Mouse (Mus musculus) mesoderm, embryonic 11.5 days (tissue): Measurements from ENCODE around the gene Map3k10.

Experiments used
- DNase-seq: peaks from one replicate; pipeline ENCODE4 v3.0.0-alpha.2; 2012; ENCODE audit warnings: low read depth, low spot score

Gene Map3k10

GRCm38 (mm10) chr7:27674522-27675221 lies at the start of gene Map3k10:
Gene Map3k10 (minus strand): TSS chr7:27674598.
- peak; percentile 94 for DNase-seq

- no peak for DNase-seq
These were observed 47.6 kb upstream of the Map3k10 start for GRCm38 (mm10) chr7:27721951-27722350.

GRCm38 (mm10) chr7:27710402-27710801 lies 36.0 kb upstream of the Map3k10 start:
- no peak for DNase-seq

GRCm38 (mm10) chr7:27696711-27697110 lies 22.3 kb upstream of the Map3k10 start:
- no peak for DNase-seq

- peak; percentile 51 for DNase-seq
These were observed 16.7 kb upstream of the Map3k10 start for GRCm38 (mm10) chr7:27691076-27691475.

DNA sequence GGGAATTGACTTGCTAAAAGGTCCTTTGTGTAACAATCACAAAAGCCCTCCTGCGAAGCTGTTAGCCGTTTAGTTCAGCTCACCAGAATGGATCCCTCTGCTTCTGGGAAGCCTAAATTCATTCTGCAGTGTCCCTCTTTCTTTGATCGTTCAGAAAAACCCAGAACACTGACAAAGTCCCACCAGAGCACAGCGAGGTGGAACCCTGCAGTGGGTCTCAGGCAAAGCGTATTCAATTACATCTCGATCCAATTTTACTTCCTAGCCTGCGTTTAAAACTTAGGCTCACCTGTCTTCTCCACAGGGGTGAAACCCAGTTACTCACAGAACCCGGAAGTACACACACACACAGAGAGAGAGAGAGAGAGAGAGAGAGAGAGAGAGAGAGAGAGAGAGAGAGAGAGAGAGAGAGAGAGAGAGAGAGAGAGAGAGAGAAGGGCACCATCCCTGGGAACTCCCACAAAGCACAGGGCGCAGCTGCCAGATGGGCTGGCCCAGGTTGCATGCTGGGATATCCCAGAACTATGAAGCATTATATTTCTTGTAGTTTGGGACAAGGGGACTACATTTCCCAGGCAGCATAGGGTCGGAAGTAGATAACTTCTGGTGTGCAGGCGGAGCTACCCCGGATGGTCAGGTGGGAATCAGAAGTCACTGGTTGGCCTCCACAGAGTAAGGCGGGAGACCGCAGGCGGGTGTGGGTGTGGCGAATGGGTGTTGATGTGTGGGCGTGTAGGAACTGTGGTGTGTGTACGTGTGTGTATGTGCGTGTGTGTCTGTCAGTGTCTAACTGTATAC lies 14.6 kb upstream of the Map3k10 start, which contains the start of gene Zfp607b:
Zfp607b (plus strand) TSS at position 526 of the 798 bp plus-strand sequence.
- DNase-seq: peak; percentile 96

- DNase-seq: no peak
These were observed 13.9 kb upstream of the Map3k10 start for GRCm38 (mm10) chr7:27688246-27688788.

DNA sequence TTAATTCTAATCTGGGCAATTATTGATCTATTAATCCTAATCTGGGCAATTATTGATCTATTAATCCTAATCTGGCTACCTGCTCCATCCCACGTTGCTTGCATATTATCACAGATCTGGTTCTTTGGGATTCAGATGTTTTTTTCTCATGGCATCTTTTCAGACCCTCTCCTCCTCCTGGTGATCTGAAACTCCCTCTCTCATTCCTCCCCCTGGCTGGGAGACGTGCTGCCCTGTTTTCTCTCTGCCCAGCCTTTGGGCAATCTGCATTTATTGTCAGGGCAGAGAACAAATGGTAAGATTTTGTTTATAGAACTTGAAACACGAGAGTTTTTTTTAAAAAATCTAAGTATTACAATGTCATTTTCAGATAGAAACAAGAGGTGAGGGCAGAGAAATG lies 13.4 kb upstream of the Map3k10 start:
- DNase-seq: no peak

DNA sequence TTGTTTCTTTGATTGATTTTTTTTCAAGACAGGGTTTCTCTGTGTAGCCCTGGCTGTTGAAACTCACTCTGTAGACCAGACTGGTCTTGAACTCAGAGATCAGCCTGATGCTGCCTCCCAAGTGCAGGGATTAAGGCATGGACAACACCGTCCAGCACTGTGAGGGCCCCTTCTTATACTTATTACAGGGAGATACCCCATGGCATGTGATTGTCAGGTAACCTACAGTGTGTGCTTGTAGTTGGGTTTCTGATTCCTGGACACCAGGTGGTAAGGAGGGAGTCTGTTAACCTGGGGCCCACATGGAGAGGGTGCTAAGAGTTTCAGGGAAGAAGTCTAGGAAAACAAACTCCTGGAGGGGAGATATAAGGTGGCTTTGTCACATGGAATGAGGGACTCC lies 12.6 kb upstream of the Map3k10 start:
- DNase-seq: no peak

DNA sequence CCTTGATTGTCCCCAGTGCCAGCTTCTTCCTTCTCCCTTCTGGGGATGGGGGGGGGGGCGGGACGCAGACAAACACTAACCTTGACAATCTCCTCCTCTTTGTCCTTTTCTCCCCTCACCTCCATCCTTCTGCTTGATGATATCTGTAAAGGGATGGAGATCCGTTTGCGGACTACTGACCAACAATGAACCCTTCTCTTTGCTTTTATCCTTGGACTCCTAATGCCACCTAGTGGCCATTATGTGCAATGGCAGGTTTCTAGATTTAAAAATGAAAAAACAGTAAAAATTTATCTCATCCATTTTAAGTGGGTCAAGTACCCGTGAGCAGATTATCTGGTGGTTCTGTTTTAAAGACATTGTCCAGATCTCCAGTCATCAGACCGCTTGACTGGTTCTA lies 11.3 kb upstream of the Map3k10 start:
- DNase-seq: peak; percentile 60

GRCm38 (mm10) chr7:27685220-27685619 lies 10.8 kb upstream of the Map3k10 start:
- no peak for DNase-seq

DNA sequence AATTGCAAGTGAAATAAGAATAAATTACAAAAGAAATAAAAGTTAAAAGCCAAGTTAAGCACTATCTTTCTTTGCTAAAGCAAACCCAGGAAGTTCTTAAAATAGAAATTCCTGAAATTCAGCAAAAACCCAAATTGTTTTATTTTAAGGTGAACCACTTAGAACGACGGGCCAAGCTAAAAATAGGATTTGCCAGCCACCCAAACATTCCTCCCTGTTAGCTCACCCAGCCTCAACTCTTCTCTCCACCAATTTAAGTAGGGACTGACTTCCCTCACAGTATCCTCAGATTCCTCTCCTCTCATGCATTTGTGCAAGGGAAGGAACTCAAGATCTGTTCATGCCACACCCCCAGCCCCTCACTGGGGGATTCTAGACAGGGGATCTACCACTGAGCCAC lies 8.8 kb upstream of the Map3k10 start:
- no peak for DNase-seq

- DNase-seq: no peak
These were observed 819 bp upstream of the Map3k10 start for GRCm38 (mm10) chr7:27675222-27675612.

- DNase-seq: no peak
These were observed 240 bp downstream of the Map3k10 start for GRCm38 (mm10) chr7:27674195-27674521.

- no peak for DNase-seq
These were observed 745 bp downstream of the Map3k10 start for GRCm38 (mm10) chr7:27673575-27674131.

- DNase-seq: no peak
These were observed 1.3 kb downstream of the Map3k10 start for GRCm38 (mm10) chr7:27673064-27673574.

- no peak for DNase-seq
These were observed 12.4 kb downstream of the Map3k10 start for GRCm38 (mm10) chr7:27662038-27662437.

- DNase-seq: no peak
These were observed 15.4 kb downstream of the Map3k10 start for GRCm38 (mm10) chr7:27658712-27659663.

- DNase-seq: no peak
These were observed 16.5 kb downstream of the Map3k10 start for GRCm38 (mm10) chr7:27657824-27658395.

- DNase-seq: no peak
These were observed 17.8 kb downstream of the Map3k10 start for GRCm38 (mm10) chr7:27656600-27656999.

DNA sequence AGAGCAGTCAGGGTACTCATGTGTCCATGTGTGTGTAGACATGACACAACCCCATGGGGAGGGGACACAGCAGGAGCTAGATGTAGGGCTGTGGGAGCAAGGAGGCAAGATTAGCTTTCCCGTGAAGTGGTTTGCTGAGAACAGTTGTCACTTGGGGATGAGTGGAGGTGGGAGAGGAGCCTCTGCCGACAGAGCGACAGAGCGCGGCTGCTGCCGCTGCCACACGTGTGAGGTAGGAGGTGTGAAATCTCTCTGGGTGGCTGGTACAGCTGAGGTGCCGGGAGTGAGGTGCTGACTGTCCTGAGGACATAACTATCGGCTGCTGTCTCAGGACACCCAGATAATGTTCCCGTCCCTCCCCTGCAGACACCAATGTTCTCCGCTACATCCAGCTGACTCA lies 18.9 kb downstream of the Map3k10 start:
- no peak for DNase-seq
